Mouse (Mus musculus) frontal cortex, adult (tissue): ENCODE results near the gene Itsn2.
"Not testable (repeated sequence)": the region's sequence is repeated elsewhere in the genome, so short reads cannot be mapped to it uniquely, and the experiment has no call there.

Experiments
- ATAC-seq: cut with Nextera tagmentation; 2 replicates; pipeline ENCODE4 v1.9.2; 2017; ENCODE audit warnings: mild to moderate bottlenecking, moderate library complexity, mixed read lengths; ENCODE audit not compliant: low TSS enrichment

Itsn2 gene

DNA sequence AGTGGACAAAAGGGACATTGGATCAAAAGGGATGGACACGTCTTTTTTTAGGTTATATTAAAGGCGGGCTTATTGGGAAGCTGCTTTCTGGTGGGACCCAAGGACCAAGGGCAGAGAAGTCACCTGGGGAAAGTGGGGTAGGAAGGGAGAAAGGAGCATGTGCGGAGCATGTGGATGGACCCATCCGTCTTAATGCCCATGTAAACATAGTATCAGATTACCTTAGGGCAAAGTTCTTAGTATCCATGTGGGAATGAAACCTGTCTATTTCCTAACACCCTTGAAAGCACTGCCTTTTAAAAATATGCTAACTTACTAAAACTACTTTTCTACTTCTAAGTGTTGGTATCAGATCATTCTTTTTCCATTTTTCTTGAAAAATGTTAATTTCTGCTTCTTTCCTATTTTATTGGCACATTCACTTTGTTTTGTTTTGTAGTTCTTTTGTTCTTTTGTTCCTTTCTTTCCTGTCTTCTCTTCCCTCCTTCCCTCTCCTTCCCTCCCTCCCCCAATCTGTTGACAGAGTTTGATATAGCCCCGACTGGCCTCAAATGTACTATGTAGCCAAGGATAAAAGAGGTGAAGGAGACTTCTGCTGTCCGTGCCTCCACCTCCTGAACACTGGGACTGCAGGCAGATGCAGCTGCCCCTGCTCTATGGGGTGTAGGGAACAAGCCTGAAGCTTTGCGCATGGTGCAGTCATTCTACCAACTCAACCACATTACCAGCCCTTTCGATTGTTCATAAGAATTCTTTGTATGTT, 6.4 kb downstream of the Itsn2 start:
- no peak for ATAC-seq

DNA sequence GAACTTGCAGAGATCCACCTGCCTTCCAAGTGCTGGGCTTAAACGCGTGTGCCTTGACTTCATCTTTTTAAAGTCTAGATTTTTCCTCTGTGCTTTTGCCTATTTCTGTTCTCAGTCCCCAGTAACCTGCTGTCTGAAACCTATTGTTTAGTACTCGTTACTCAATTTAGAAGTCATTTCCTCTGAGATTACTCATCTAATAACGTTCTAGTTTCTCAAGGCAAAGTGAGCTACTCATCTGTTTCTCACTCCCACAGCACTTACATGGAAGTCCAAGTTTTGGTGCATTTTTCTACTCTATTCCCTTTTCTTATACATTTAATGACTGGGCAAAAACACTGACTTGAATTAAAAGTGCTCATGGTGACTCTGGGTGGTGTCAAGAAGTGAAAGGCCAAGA, 7.3 kb downstream of the Itsn2 start:
- ATAC-seq: no peak

DNA sequence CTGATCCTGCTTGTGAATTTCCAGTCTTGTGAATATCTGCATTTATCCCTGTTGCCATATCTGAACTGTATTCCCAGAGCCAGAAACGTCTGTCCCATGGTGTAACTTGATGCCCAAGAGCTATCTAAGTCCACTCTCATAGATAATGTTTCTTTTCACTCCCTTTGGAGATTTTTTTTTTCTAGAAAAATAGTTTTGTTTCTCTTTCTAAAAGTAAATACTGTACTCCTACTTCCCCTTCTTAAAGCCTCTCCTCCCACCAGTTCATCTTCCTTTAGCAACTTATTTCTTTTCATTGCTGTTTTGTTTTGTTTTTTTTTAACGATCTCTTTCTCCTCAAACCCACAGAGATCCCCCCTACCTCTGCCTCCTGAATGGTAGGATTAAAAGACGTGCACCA, 14.2 kb downstream of the Itsn2 start:
- no peak for ATAC-seq

DNA sequence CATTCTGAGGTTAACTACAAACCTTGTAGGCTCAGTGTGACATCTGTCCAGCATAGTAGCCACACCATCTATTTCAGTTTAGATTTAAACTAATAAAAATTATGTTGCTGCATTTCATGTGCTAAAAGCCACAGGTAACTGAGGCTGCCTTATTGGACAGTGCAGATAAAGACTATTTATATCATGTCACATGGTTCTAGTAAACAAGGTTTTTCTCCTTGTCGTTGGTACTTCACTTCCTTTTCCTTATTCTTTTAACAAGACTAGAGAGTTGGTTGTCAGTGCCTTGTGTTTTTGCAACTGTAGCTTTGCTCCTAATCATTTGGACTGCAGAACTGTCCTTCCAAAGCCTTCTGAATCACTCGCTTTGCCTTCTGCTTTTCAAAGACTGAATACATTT, 22.3 kb downstream of the Itsn2 start:
- ATAC-seq: no peak

DNA sequence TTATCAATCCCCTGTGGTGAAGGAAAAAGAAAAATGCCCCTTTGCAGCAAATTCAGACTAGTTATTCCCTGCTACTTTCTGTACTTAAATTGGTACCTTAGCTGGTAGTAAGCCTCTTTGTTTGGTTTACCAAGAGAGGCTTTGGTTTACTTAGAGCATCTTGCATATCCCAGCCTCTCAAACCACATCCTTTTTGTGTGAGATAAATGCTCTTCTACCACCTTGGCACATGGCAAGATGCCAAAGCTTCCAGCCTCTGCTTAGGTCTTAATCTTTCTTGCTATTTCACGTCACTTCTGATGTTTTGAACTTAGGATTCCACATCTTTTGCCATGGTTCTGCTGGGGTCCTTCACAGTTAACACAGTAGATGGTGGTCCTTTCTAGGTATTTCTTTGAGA, 31.8 kb downstream of the Itsn2 start:
- ATAC-seq: no peak

DNA sequence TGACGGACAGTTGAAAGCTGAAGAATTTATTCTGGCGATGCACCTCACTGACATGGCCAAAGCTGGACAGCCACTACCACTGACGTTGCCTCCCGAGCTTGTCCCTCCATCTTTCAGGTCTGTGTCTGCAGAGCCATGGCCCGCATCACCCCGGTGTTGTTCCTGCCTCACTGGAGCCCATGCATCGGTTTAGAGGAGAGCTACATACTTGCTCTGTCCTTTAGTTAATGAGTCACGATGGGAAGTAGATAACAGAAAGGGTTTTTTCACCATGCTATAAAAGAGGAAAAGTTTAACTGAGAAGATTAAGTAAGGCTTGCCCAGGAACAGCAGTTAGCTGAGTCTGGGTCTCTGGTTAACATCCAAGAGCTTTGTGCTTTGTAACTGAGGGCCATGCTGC, 40.5 kb downstream of the Itsn2 start:
- ATAC-seq: no peak

DNA sequence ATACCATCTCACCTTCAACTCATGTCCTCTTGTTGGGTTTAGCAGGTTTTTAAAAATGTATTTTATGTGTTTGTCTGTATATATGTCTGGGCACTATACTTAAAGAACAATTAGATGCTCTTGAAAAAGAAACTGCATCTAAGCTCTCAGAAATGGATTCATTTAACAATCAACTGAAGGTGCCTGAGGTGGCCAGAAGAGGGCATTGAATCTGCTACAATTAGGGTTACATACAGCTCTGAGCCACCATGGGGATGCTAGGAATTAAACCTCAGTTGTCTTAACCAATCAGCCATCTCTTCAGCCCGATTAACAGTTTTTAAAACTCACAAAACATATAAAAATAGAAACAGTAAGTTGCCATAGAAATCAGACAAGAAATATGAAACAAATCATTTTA, 46.0 kb downstream of the Itsn2 start:
- no peak for ATAC-seq

DNA sequence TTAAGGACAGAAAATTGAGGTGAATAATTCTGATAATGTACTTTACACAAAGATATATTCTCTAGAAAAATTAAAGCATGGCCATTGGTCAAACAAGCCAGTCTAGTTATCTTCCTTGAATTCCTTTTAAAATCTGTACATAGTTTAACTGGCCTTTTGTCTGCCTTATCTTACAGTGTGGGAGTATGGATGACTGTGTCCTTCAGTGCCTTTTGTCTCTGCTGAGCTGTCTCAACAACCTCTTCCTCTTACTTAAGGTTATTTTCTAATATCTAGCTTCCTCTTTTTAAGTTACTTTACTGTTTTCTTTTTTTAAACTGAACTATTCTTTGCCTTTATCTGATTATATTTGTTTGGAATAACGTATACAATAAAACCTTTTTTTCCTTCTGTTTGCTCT, 48.3 kb downstream of the Itsn2 start:
- ATAC-seq: no peak

DNA sequence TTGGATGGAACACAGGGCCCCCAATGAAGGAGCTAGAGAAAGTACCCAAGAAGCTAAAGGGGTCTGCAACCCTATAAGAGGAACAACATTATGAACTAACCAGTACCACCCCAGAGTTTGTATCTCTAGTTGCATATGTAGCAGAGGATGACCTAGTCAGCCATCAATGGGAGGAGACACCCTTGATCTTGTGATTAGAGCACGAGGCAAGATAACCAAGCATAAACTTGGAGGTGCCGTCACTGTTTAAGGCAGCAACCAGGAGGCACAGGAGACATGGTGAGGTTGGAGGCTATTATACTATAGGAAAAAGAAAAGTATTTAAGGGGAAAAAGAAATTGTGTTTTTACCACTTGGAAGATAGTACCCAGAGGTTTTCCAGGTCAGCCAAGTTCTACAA, 64.4 kb downstream of the Itsn2 start:
- no peak for ATAC-seq

DNA sequence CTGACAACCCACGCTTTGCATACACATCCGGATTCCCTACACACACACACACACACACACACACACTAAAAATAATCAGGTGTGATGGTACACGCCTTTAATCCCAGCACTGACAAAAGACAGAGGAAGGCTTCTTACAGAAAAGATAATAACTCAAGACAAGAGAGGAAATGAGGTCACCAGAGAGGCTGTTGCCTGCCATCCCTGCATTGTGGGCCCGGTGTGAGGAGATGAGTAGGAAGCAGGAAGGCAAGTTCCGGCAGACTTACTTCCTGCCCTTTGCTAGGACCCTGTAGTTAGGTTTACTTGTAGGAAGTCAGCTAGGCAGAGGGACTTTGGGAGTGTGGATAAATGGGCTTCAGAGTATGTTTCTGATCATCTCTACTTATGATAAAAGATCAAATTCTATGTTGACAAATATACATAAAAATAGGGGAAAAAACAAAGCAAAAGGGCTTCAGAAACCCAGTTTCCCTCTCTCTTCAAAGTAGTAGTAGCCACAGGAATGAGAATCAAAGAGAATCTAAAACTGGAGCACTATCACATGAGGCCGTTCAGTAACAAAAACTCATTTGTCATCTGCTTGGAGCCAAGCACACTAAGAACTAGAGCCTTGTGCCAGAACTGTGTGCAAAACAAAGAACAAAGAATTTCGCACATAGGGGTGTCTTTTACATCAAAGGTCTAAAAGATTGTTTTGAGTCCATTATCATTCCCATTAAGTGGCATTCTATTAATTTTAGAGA, 72.7 kb downstream of the Itsn2 start:
- peak; percentile 55; the same call in 1 of the 2 replicates for ATAC-seq

DNA sequence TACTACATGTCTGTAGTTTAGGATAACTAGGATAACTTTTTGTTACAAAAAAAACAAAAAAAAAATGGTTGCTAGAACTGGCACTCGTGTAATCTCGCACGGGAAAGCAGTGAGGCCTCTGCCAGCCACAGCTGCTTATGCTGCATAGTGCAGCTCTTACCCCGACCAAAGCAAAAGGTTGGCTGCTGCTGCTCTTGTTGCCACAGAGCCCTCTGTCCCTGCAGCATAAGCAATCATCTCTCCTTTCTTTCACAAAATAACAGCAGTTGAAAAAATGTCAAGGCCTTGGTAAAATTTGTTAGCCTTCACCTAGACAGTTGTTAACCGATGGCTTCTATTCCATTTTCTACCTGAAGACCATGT, 73.2 kb downstream of the Itsn2 start:
- ATAC-seq: no peak

DNA sequence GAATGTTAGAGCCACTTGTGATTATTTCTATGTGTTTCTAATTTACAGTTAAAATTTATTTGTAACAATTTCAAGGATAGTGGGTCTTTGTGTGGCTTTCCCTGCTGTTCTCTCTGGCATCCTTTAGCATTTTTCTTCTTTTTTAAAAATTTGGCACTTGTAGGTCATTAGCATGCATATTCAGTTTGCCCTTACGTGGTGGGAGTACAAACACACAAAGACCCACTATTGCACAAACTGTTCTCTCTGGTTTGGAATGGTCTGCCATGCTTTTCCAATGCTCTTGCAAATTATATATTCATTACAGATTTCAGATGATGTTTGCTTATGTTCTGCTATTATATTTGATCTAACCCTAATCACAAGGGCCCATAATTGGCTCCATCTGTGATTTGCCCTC, 83.9 kb downstream of the Itsn2 start:
- no peak for ATAC-seq

DNA sequence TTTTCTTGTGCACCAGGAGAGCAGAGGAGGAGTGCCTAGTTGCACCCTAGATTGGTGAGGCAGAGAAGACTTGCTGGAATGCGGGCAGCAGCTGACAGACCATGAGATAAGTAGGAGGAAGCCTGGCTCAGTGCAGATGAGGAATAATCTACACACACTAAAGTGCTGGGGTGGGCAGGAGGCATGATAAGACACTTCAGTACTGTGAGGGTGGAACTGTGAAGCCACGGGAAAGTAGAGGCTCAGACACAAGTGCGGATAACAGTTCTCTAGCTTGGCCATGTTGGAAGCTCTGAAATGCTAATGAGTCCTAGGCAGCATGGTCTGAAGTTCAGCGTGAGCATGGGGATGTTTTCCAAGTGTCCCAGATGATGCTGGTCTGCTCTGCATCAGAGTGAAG, 87.5 kb downstream of the Itsn2 start:
- ATAC-seq: peak; percentile 96

DNA sequence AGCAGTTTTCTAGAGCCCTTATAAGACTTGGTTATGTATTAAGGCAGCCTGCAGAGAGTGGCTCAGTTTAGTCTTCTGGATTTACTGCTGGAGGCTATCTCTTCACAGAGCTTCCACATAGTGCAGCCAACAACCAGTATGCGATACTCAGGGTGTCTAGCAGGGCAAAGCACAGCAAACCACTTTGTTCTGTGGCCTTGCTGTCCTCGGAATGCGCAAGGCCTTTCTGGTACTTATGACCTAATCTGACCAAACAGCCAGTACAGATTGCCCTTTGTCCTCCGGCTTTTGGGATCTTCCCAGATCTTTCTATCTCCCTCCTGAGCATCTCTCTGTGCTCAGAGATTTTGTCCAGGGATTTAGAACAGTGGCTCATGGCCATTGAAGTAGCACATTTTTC, 93.0 kb downstream of the Itsn2 start:
- ATAC-seq: peak; percentile 51; the same call in 1 of the 2 replicates

DNA sequence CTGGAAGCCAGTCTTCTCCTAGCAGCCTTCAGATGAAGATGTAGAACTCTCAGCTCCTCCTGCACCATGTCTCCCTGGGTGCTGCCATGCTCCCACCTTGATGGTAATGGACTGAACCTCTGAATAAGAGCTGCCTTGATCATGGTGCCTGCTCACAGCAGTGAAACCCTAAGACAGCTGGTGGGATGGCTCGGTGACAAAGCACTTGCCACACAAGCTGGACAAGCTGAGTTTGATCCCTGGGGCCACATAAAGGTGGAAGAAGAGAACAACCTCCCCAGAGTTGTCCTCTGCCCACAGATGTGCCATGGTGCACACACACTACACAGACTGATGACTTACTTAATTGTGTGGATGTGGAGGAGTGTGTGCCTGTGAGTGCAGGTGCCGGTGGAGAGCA, 95.9 kb downstream of the Itsn2 start:
- no peak for ATAC-seq

DNA sequence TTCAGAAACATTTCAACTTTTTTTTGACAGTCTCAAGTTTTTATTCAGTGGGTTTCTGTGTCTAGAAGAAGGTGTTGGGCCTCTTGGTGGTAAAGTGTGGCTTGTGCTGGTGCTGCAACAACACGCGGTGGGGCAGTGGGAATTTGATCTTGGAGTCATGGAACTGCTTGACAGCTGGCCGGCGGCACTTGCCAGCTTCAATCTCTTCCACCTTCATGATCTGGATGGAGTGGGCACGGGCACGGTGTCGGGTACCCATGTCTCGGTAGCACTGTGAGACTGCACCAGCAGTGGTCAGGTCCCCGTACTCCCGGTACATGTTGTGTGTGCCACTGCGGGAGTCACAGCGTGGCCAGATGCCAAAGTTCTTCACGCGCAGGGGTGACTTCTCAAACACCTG, 96.9 kb downstream of the Itsn2 start:
- ATAC-seq: no peak

DNA sequence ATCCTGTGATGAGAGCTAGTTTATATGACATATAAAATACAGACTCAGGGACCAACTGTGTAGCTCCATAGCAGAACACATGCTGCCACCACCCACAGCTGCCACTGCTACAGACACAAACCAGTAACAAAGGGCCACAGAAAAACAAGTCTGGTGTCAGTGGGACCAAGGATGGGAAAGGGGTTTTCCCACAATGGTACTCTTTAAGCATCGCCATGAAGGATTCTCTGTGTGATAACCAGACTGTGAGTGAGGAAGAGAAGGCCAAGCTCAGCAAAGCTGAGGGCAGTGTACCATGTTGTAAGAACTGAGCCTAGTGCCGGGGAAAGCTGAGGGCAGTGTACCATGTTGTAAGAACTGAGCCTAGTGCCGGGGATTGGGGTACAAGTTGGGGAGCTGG, 98.8 kb downstream of the Itsn2 start:
- ATAC-seq: peak; percentile 59; the same call in 1 of the 2 replicates

DNA sequence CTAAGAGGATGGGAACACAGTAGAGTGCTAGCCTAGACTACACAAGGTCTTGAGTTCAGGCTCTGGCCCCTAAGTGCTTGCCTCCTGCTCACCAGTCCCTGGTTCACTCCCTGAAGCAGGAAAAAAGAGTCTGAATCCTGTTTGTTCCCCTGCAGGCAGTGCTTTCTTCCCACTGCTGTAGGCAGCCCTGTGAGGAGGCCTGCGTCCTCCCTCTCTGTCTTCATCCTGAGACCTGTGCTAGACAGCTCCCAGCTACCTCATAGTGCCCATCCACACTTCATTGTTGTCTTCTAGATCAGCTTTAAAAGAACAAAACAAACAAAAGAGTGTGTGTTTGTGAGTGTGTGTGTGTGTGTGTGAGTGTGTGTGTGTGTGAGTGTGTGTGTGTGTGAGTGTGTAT, 102.1 kb downstream of the Itsn2 start:
- no peak for ATAC-seq

DNA sequence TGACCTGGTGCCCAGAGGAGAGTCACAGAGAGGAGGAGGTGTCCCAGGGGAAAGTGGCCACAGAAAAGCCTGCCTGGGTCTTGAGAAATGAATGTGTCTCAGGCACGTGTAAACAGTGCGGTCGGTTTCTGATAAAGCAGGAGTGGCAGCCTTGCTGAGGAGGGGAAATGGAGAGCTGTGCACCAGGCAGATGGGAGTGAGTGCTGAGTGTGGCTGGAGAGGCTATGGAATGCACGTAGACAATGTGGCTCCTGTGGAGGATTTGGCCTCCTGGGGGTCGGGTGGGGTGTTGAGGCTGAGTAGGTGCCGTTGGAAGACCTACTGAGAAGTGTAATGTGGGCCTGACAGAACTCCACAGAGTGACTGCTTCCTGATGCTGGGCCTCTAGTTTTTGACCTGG, 113.2 kb downstream of the Itsn2 start:
- not testable (repeated sequence) for ATAC-seq

DNA sequence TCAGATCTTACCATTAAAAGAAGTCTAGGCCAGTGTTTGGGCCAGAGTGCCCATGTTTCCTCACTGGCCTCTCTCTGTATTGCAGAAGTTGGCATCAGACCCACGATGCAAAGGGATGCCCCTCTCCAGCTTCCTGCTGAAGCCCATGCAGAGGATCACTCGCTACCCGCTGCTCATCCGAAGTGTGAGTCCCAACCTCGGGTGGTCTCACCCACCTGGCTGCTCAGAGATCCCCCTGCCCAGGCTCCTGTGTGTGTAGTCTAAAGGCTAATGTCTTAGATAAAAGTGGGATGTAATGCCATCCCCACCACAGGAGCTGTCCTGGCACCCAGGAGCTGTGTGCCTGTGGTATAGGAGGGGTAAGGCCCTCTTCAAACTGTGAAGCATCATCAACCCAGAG, 113.7 kb downstream of the Itsn2 start:
- ATAC-seq: no peak

DNA sequence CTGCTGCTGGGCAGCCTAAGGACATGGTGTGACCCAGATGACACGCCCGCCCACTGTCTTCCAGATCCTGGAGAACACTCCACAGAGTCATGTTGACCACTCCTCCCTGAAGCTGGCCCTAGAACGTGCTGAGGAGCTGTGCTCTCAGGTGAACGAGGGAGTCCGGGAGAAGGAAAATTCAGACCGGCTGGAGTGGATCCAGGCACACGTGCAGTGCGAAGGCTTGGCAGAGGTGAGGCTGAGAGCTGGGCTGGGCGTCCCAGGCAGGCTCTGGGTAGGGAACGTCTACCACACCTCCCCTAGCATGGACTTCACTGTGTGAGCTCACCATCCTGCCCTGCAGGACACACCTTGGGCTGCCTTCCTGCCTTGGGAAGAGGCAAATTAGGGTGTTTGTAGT, 114.5 kb downstream of the Itsn2 start:
- no peak for ATAC-seq

DNA sequence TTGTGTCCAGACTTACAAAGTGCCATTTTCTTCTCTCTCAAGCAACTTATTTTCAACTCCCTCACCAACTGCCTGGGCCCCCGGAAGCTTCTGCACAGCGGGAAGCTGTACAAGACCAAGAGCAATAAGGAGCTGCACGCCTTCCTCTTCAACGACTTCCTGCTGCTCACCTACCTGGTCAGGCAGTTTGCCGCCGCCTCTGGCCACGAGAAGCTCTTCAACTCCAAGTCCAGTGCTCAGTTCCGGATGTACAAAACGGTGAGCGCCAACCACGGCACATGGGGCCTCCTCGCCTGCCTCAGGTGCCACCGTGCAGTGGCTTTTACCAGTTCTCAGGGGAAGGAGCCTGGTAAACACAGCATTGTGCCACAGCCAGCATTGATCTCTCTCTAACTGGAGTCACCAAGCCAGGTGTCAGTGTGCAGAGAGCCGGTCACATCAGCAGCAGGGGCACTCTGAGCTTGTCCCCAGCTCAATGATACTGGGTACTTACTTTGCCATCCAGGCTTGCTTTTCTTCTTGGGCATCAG, 115.1 kb downstream of the Itsn2 start:
- ATAC-seq: no peak

DNA sequence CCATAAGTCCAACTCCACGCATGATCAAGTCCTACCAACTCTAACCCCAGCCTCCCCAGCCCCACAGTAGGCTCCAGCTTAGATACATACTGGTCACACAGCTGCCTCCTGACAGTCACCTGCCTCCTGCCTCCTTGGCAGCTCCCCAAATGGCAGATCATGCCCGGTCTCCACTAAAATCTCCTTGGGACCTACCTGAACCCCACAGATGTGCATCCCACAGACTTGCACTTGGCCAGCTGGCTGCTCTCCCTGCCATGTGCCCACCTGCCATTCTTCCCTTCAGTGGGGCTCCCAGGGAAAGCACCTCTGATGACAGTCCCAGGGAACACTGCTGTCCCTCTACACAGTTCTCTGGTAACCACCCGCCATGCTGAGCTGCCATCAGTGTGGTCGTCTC, 115.9 kb downstream of the Itsn2 start:
- no peak for ATAC-seq
